Mouse (Mus musculus) bone marrow macrophage, adult 2 months (primary cell): ENCODE results near the gene Ctrl. TPM values are rescaled to one million over a fixed set of nuclear protein-coding genes. Genes with fewer than 3 reads are reported as not detected.
A peak's percentile ranks its signal among the peaks of the same experiment; 100 is the strongest.

Experiments used
- H3K27ac ChIP-seq: 2 replicates; pipeline ENCODE4 v1.5.1; 2012; ENCODE audit warnings: low read depth, low read length; ENCODE audit not compliant: insufficient read depth
- H3K4me1 ChIP-seq: 2 replicates; pipeline ENCODE4 v1.6.1; 2012; ENCODE audit warnings: low read length; ENCODE audit not compliant: control insufficient read depth, insufficient read depth
- H3K4me3 ChIP-seq: 2 replicates; pipeline ENCODE4 v1.5.1; 2012; ENCODE audit warnings: mild to moderate bottlenecking, low read length, moderate library complexity; ENCODE audit not compliant: insufficient read depth
- CTCF ChIP-seq: IDR thresholded peaks from 2 replicates; pipeline ENCODE4 v1.5.1; 2012; ENCODE audit warnings: low read depth, mild to moderate bottlenecking, low read length, moderate library complexity
- POLR2A ChIP-seq: IDR thresholded peaks from 2 replicates; pipeline ENCODE4 v1.6.1; 2012; ENCODE audit warnings: mild to moderate bottlenecking, low read depth, low read length, borderline replicate concordance
- polyA plus RNA-seq: library from polyadenylated mRNA; stranded (reverse); fragments of >200 nt; gene quantifications from 2 replicates; pipeline ENCODE4 v1.2.4, GENCODE M21; 2012; ENCODE audit not compliant: missing spikeins, insufficient read depth, insufficient read length

Gene Ctrl
- polyA plus RNA-seq, 1 experiment = 0.63 TPM

- 0 out of 2 replicates have a peak, but pooled peaks cover 2% of the 10 kb centered on the region for H3K4me1 ChIP-seq
- TF ChIP-seq POLR2A = no peak
- no peak for TF ChIP-seq CTCF
- H3K4me3 ChIP-seq = no peak overlapping the region
Observed at GRCm38 (mm10) chr8:105925123-105925522, 8.5 kb downstream of the Ctrl start.

GRCm38 (mm10) chr8:105919390-105919789 lies 14.3 kb downstream of the Ctrl start:
- peaks cover 12% of the 10 kb centered on the region; the same call in 1 of the 2 replicates for H3K4me1 ChIP-seq
- no peak for TF ChIP-seq CTCF
- no peak for TF ChIP-seq POLR2A
- no peak overlapping the region for H3K27ac ChIP-seq
- H3K4me3 ChIP-seq = no peak overlapping the region

More at GRCm38 (mm10) chr8:105925123-105925522, 8.5 kb downstream of the Ctrl start:
- H3K27ac ChIP-seq = no peak overlapping the region

GRCm38 (mm10) chr8:105900941-105901616 lies 32.6 kb downstream of the Ctrl start:
- Histone ChIP-seq H3K4me1 (peaks cover 12% of the 10 kb centered on the region), H3K27ac (peak overlapping the region; percentile 18), H3K4me3 (peak overlapping the region; percentile 92)
- TF ChIP-seq POLR2A (no peak), CTCF (no peak)

- H3K4me3 ChIP-seq = peak within 1 kb of the TSS; percentile 92
- H3K4me1 ChIP-seq = peaks cover 10% of the 10 kb centered on the region; the same call in 1 of the 2 replicates
- H3K27ac ChIP-seq = peak within 1 kb of the TSS; percentile 18
- TF ChIP-seq CTCF (no peak), POLR2A (no peak)
Observed at GRCm38 (mm10) chr8:105900180-105900940, 33.3 kb downstream of the Ctrl start, which contains the start of gene Pskh1. TSS of gene Pskh1 (plus strand) at chr8:105900441.

- TF ChIP-seq CTCF (no peak), POLR2A (no peak)
- Histone ChIP-seq H3K4me1 (peaks cover 4% of the 10 kb centered on the region; the same call in 1 of the 2 replicates), H3K27ac (no peak overlapping the region), H3K4me3 (no peak overlapping the region)
Observed at GRCm38 (mm10) chr8:105897801-105898480, 35.7 kb downstream of the Ctrl start.

- TF ChIP-seq POLR2A = no peak
- no peak for TF ChIP-seq CTCF
- H3K4me1 ChIP-seq = no peaks in the 10 kb centered on the region
- no peak within 1 kb of the TSS for H3K27ac ChIP-seq
- no peak within 1 kb of the TSS for H3K4me3 ChIP-seq
Observed at GRCm38 (mm10) chr8:105893339-105893738, 40.3 kb downstream of the Ctrl start, which contains the start of gene Nrn1l. TSS of gene Nrn1l (plus strand) at chr8:105893567.

- TF ChIP-seq CTCF (peak; percentile 57; the same call in 1 of the 2 replicates), POLR2A (no peak)
- no peak overlapping the region for H3K4me3 ChIP-seq
- H3K4me1 ChIP-seq = no peaks in the 10 kb centered on the region
- no peak overlapping the region for H3K27ac ChIP-seq
Observed at GRCm38 (mm10) chr8:105892432-105892831, 41.2 kb downstream of the Ctrl start.

- no peaks in the 10 kb centered on the region for H3K4me1 ChIP-seq
- no peak for TF ChIP-seq CTCF
- no peak for TF ChIP-seq POLR2A
- H3K4me3 ChIP-seq = no peak overlapping the region
- no peak overlapping the region for H3K27ac ChIP-seq
Observed at GRCm38 (mm10) chr8:105890870-105891269, 42.8 kb downstream of the Ctrl start.

GRCm38 (mm10) chr8:105889756-105890465 lies 43.8 kb downstream of the Ctrl start:
- H3K4me1 ChIP-seq = no peaks in the 10 kb centered on the region
- H3K4me3 ChIP-seq = no peak overlapping the region
- no peak overlapping the region for H3K27ac ChIP-seq
- no peak for TF ChIP-seq POLR2A
- TF ChIP-seq CTCF = no peak

Other genes starting within 250 kb of the Ctrl start
- 0.32 TPM in 1 of 2 replicates, not detected in the other for gene Carmil2, start 247.6 kb downstream of the Ctrl start, polyA plus RNA-seq
- 37.9 and 41.6 TPM in 2 replicates for gene Acd, start 232.8 kb downstream of the Ctrl start, polyA plus RNA-seq
- 9.4 and 11.2 TPM in 2 replicates for gene Pard6a, start 232.7 kb downstream of the Ctrl start, polyA plus RNA-seq
- not detected in 2 replicates for gene 4933405L10Rik, start 226.2 kb downstream of the Ctrl start, polyA plus RNA-seq
- gene Enkd1, start 225.7 kb downstream of the Ctrl start, polyA plus RNA-seq = 5.3 and 9.1 TPM in 2 replicates
- 0.75 and 1.4 TPM in 2 replicates for gene Gfod2, start 175.2 kb downstream of the Ctrl start, polyA plus RNA-seq
- gene Ranbp10, start 106.5 kb downstream of the Ctrl start, polyA plus RNA-seq = 42.0 and 44.3 TPM in 2 replicates
- not detected in 2 replicates for gene Tsnaxip1, start 106.1 kb downstream of the Ctrl start, polyA plus RNA-seq
- 16.9 and 17.1 TPM in 2 replicates for gene Cenpt, start 80.6 kb downstream of the Ctrl start, polyA plus RNA-seq
- gene Thap11, start 78.7 kb downstream of the Ctrl start, polyA plus RNA-seq = 27.4 and 28.5 TPM in 2 replicates
- gene Nutf2, start 73.3 kb downstream of the Ctrl start, polyA plus RNA-seq = 2.2 TPM in 1 of 2 replicates, not detected in the other
- 23.6 and 29.8 TPM in 2 replicates for gene Edc4, start 53.0 kb downstream of the Ctrl start, polyA plus RNA-seq
- gene Nrn1l, start 40.3 kb downstream of the Ctrl start, polyA plus RNA-seq = not detected in 2 replicates
- gene Pskh1, start 33.4 kb downstream of the Ctrl start, polyA plus RNA-seq = 18.0 and 18.8 TPM in 2 replicates
- 150 and 151 TPM in 2 replicates for gene Psmb10, start 4.6 kb upstream of the Ctrl start, polyA plus RNA-seq
- 0.55 and 0.60 TPM in 2 replicates for gene Lcat, start 9.5 kb upstream of the Ctrl start, polyA plus RNA-seq
- gene Slc12a4, start 32.2 kb upstream of the Ctrl start, polyA plus RNA-seq = 19.6 and 27.5 TPM in 2 replicates
- 3.2 and 3.6 TPM in 2 replicates for gene Dpep3, start 45.6 kb upstream of the Ctrl start, polyA plus RNA-seq
- gene Dus2, start 57.5 kb upstream of the Ctrl start, polyA plus RNA-seq = 6.1 and 8.3 TPM in 2 replicates
- gene Dpep2nb, start 72.1 kb upstream of the Ctrl start, polyA plus RNA-seq = not detected in 2 replicates
- 10.1 and 12.0 TPM in 2 replicates for gene Ddx28, start 78.0 kb upstream of the Ctrl start, polyA plus RNA-seq
- 28.3 and 31.9 TPM in 2 replicates for gene Nfatc3, start 125.0 kb upstream of the Ctrl start, polyA plus RNA-seq
- not detected in 2 replicates for gene Esrp2, start 203.1 kb upstream of the Ctrl start, polyA plus RNA-seq
- 144 and 153 TPM in 2 replicates for gene Pla2g15, start 216.5 kb upstream of the Ctrl start, polyA plus RNA-seq
- gene Slc7a6, start 235.0 kb upstream of the Ctrl start, polyA plus RNA-seq = 8.3 and 9.4 TPM in 2 replicates